Mouse (Mus musculus) CH12.LX (cell line): ENCODE measurements around the gene Soat1. TPM values are rescaled to one million over a fixed set of nuclear protein-coding genes. Genes with fewer than 3 reads are reported as not detected.

ENCODE experiments used
- DNase-seq: peaks from one replicate; pipeline ENCODE4 v3.0.0-alpha.2; 2013; ENCODE audit errors: extremely low read depth
- H3K27ac ChIP-seq: 2 replicates; pipeline ENCODE4 v1.5.1; 2012; ENCODE audit warnings: low read depth, mild to moderate bottlenecking, control low read depth, moderate library complexity; ENCODE audit not compliant: insufficient read depth
- H3K27me3 ChIP-seq: replicated peaks from 2 replicates; pipeline ENCODE3; 2012; ENCODE audit warnings: inconsistent platforms
- H3K36me3 ChIP-seq, 2 experiments: replicated peaks in 1 of 2; 2 replicates each; pipeline versions ENCODE3 to v1.6.1; 2012; ENCODE audit warnings: inconsistent platforms in 1 of 2, low read length in 1 of 2, mild to moderate bottlenecking in 1 of 2, mixed read lengths in 1 of 2, moderate library complexity in 1 of 2; ENCODE audit not compliant: control insufficient read depth in 1 of 2, insufficient read depth in 1 of 2
- H3K4me1 ChIP-seq, 2 experiments: 2 replicates each; pipeline ENCODE4 v1.6.1; 2012; ENCODE audit warnings: inconsistent platforms in 1 of 2, moderate library complexity in 1 of 2; ENCODE audit not compliant: insufficient read depth in 2 of 2, control insufficient read depth in 1 of 2
- H3K4me2 ChIP-seq: 2 replicates; pipeline ENCODE4 v1.6.1; 2012; ENCODE audit warnings: low read depth, mild to moderate bottlenecking, control low read depth; ENCODE audit not compliant: poor library complexity, insufficient read depth, severe bottlenecking
- H3K4me3 ChIP-seq, 3 experiments: fragments of 150-350 bp in 1 of 3; sonication (generic) in 1 of 3; replicated peaks in 1 of 3; 2 replicates each; pipeline versions ENCODE3 to v1.5.1; 2011 to 2012; ENCODE audit warnings: low read depth in 2 of 3, low read length in 2 of 3, mild to moderate bottlenecking in 2 of 3, moderate library complexity in 2 of 3, control low read depth in 1 of 3, improper control_type of control experiment in 1 of 3, inconsistent platforms in 1 of 3, mixed read lengths in 1 of 3; ENCODE audit not compliant: poor library complexity in 1 of 3
- H3K79me2 ChIP-seq: replicated peaks from 2 replicates; pipeline ENCODE4 v1.6.1; 2012; ENCODE audit warnings: mild to moderate bottlenecking, moderate library complexity; ENCODE audit not compliant: control insufficient read depth, poor library complexity, insufficient read depth, severe bottlenecking; ENCODE audit errors: extremely low read depth
- H3K9ac ChIP-seq: 2 replicates; pipeline ENCODE4 v1.6.1; 2012; ENCODE audit warnings: low read depth, mild to moderate bottlenecking, control low read depth, moderate library complexity; ENCODE audit not compliant: insufficient read depth
- H3K9me3 ChIP-seq: replicated peaks from 2 replicates; pipeline ENCODE3; 2012; ENCODE audit warnings: low read length, inconsistent platforms, mixed read lengths
- BHLHE40 ChIP-seq: IDR thresholded peaks from 2 replicates; pipeline ENCODE4 v1.6.1; 2011; ENCODE audit warnings: mild to moderate bottlenecking, low read depth, low read length, improper control_type of control experiment
- E2F4 ChIP-seq: IDR thresholded peaks from 2 replicates; pipeline ENCODE4 v1.6.1; 2011; ENCODE audit warnings: low read depth, low read length, improper control_type of control experiment; ENCODE audit not compliant: insufficient replicate concordance
- EP300 ChIP-seq: IDR thresholded peaks from 2 replicates; pipeline ENCODE4 v1.6.1; 2011; ENCODE audit warnings: low read length, improper control_type of control experiment
- GABPA ChIP-seq: IDR thresholded peaks from 2 replicates; pipeline ENCODE4 v1.6.1; 2012; ENCODE audit warnings: low read depth, low read length, improper control_type of control experiment, inconsistent platforms; ENCODE audit not compliant: insufficient replicate concordance
- IRF4 ChIP-seq: IDR thresholded peaks from 2 replicates; pipeline ENCODE4 v1.6.1; 2014; ENCODE audit warnings: low read depth, mild to moderate bottlenecking, inconsistent platforms, low read length, improper control_type of control experiment
- JUND ChIP-seq: conservative IDR thresholded peaks from 2 replicates; pipeline ENCODE4 v1.6.1; 2011; ENCODE audit warnings: low read depth, low read length, improper control_type of control experiment
- MEF2A ChIP-seq: IDR thresholded peaks from 2 replicates; pipeline ENCODE4 v1.6.1; 2014; ENCODE audit warnings: low read depth, mild to moderate bottlenecking, inconsistent platforms, low read length, improper control_type of control experiment, borderline replicate concordance
- MXI1 ChIP-seq: IDR thresholded peaks from 2 replicates; pipeline ENCODE4 v1.6.1; 2011; ENCODE audit warnings: mild to moderate bottlenecking, low read depth, low read length, improper control_type of control experiment
- MYC ChIP-seq: IDR thresholded peaks from 2 replicates; pipeline ENCODE4 v1.6.1; 2011; ENCODE audit warnings: low read depth, mild to moderate bottlenecking, improper control_type of control experiment, low read length
- NRF1 ChIP-seq: IDR thresholded peaks from 2 replicates; pipeline ENCODE4 v1.6.1; 2014; ENCODE audit warnings: low read depth, mild to moderate bottlenecking, inconsistent platforms, low read length, improper control_type of control experiment, moderate library complexity
- PAX5 ChIP-seq: IDR thresholded peaks from 2 replicates; pipeline ENCODE4 v1.6.1; 2012; ENCODE audit warnings: low read length, inconsistent platforms, mixed read lengths
- POLR2AphosphoS2 ChIP-seq: IDR thresholded peaks from 2 replicates; pipeline ENCODE4 v1.6.1; 2011; ENCODE audit warnings: low read depth, low read length, improper control_type of control experiment
- RCOR1 ChIP-seq: conservative IDR thresholded peaks from 2 replicates; pipeline ENCODE4 v1.6.1; 2012; ENCODE audit warnings: low read depth, mild to moderate bottlenecking, inconsistent platforms, low read length, improper control_type of control experiment
- SIN3A ChIP-seq: IDR thresholded peaks from 2 replicates; pipeline ENCODE4 v1.6.1; 2012; ENCODE audit warnings: low read length, improper control_type of control experiment, inconsistent platforms
- SMC3 ChIP-seq: IDR thresholded peaks from 2 replicates; pipeline ENCODE4 v1.6.1; 2011; ENCODE audit warnings: low read depth, low read length, improper control_type of control experiment
- ZKSCAN1 ChIP-seq: IDR thresholded peaks from 2 replicates; pipeline ENCODE4 v1.6.1; 2012; ENCODE audit warnings: low read depth, inconsistent platforms, low read length, improper control_type of control experiment, borderline replicate concordance
- dilution Hi-C: fragments of 300-500 bp; cut with MboI; formaldehyde crosslinking; loops from 2 replicates; pipeline ENCODE4 v1.14.3; 2020; ENCODE audit warnings: low sequenced_read_pairs; ENCODE audit not compliant: extremely low pct_unique_long_range_greater_than_20kb, extremely low pct_ligation_motif_present
- in situ Hi-C: fragments of 300-500 bp; cut with MboI; formaldehyde crosslinking; loops from 3 replicates; pipeline ENCODE4 v1.14.3; 2019; ENCODE audit warnings: low sequenced_read_pairs, low pct_ligation_motif_present, low pct_unique_long_range_greater_than_20kb, mixed read lengths
- polyA plus RNA-seq: library from polyadenylated mRNA; unstranded; fragments of >175 nt; gene quantifications from 2 replicates; pipeline ENCODE4 v1.2.1, GENCODE M21; 2012; ENCODE audit warnings: low read depth; ENCODE audit not compliant: insufficient read length
- total RNA-seq, 2 experiments: library from RNA; depleted of rRNA; stranded (reverse); fragments of 300-350 nt in 1 of 2; fragments of >200 nt in 1 of 2; gene quantifications; 2 replicates each; pipeline ENCODE4 v1.2.3; 2012 to 2014

Soat1 gene
- total and polyA plus RNA-seq, 3 experiments: 8.6 to 13.5 (median 10.3) TPM

GRCm38 (mm10) chr1:156454384-156454783, 19.7 kb downstream of the Soat1 start:
- H3K4me1 ChIP-seq: peaks cover 1 to 5% of the 10 kb centered on the region in 2 experiments; a peak in 2 of 4 replicates
- H3K4me3 ChIP-seq: no peak overlapping the region
- H3K36me3 ChIP-seq: peaks cover 0 to 23% of the 10 kb centered on the region in 2 experiments
- dilution Hi-C loops: no loop called here
- H3K9ac ChIP-seq: no peak overlapping the region
- in situ Hi-C loops: no loop called here
- no peak overlapping the region for H3K4me2 ChIP-seq
- H3K9me3 ChIP-seq: no peaks in the 10 kb centered on the region
- H3K27ac ChIP-seq: no peak overlapping the region
- H3K79me2 ChIP-seq: no peaks in the 10 kb centered on the region; the same call in 1 of the 2 replicates
- DNase-seq: no peak
- no peaks in the 10 kb centered on the region for H3K27me3 ChIP-seq
- TF ChIP-seq PAX5: no peak
- TF ChIP-seq E2F4: no peak
- no peak for TF ChIP-seq MYC
- no peak for TF ChIP-seq RCOR1
- TF ChIP-seq EP300: no peak
- no peak for TF ChIP-seq MEF2A
- TF ChIP-seq BHLHE40: no peak
- no peak for TF ChIP-seq SMC3
- no peak for TF ChIP-seq NRF1

- DNase-seq: no peak
- dilution Hi-C loops (no loop called here), in situ Hi-C loops (no loop called here)
- Histone ChIP-seq H3K9ac (no peak overlapping the region), H3K27ac (no peak overlapping the region), H3K4me3 (no peak overlapping the region), H3K9me3 (no peaks in the 10 kb centered on the region), H3K36me3 (peaks cover 0 to 26% of the 10 kb centered on the region in 2 experiments), H3K79me2 (no peaks in the 10 kb centered on the region), H3K4me1 (peaks cover 0 to 2% of the 10 kb centered on the region in 2 experiments; a peak in 2 of 4 replicates), H3K27me3 (no peaks in the 10 kb centered on the region), H3K4me2 (no peak overlapping the region)
- no peak for TF ChIP-seq MXI1
- no peak for TF ChIP-seq MEF2A
- no peak for TF ChIP-seq JUND
- no peak for TF ChIP-seq SIN3A
- TF ChIP-seq POLR2AphosphoS2: no peak
- TF ChIP-seq ZKSCAN1: no peak
- TF ChIP-seq IRF4: no peak
- no peak for TF ChIP-seq EP300
- no peak for TF ChIP-seq GABPA
Measured at GRCm38 (mm10) chr1:156453876-156454275, 20.3 kb downstream of the Soat1 start.
